Mouse (Mus musculus): ENCODE measurements around the gene Slc5a9. TPM values are rescaled to one million over a fixed set of nuclear protein-coding genes. Genes with fewer than 3 reads are reported as not detected.

The Slc5a9 gene
- not detected in 2 replicates for polyA plus RNA-seq (2012; ENCODE audit: low replicate concordance)

DNA sequence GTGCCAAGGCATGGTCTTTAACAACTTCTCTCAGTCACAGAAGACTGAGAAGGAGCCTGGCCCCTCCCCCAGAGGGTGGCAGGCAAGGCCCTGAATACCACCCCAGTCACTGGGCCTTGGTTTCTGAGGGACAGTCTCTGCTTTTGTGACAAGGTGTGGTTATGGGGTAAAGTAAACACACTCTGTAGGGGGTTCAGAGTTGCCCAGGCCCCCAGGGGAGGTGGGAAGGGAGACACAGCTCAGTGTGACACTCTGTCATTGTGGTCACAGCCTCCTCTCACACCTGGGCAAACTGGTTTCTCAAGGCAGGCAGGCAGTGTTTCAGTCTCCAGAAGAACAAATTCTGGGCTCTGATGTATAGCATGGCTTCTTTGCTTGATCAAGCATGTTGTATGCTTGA, at the start of gene Slc5a9:
Gene Slc5a9 (minus strand): TSS at position 144 of the 400 bp plus-strand sequence.

DNA sequence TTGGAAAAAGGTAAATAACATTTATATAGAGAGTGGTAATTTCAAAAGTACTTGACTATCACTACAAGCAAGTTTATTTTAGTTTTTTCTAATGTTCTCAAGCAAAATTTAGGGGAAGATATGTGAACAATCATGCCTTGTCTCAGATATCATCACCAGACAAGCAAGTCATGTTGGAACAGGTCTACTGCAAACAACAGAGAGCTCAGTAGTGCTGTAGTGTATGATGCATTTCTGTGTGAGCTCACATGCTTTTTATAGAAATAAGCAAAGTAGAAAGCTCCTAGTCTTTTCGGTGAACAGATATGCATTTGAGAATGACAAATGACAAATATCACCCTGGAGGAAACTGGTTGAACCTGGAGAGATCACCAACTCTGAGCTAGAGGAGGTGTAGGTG, 16.4 kb upstream of the Slc5a9 start, which contains the start of gene Skint8:
Gene Skint8 (plus strand): TSS at position 301 of the 400 bp plus-strand sequence.

Other genes with a start within 250 kb of the Slc5a9 start
- 19.2 and 33.9 TPM in 2 replicates for gene Spata6, start 182.9 kb downstream of the Slc5a9 start, polyA plus RNA-seq (2012; ENCODE audit: low replicate concordance)
- not detected in 2 replicates for gene Skint8, start 16.5 kb upstream of the Slc5a9 start, polyA plus RNA-seq (2012; ENCODE audit: low replicate concordance)
- not detected in 2 replicates for gene Skint7, start 70.0 kb upstream of the Slc5a9 start, polyA plus RNA-seq (2012; ENCODE audit: low replicate concordance)
- 0.13 TPM in 1 of 2 replicates, not detected in the other for gene Skint1, start 103.4 kb upstream of the Slc5a9 start, polyA plus RNA-seq (2012; ENCODE audit: low replicate concordance)
- not detected in 2 replicates for gene Skint4, start 169.1 kb upstream of the Slc5a9 start, polyA plus RNA-seq (2012; ENCODE audit: low replicate concordance)

All from hematopoietic multipotent progenitor cell, adult 10-12 weeks (in vitro differentiated cells).